Mouse (Mus musculus): Measurements from ENCODE around the gene Reep1.
A peak's percentile ranks its signal among the peaks of the same experiment; 100 is the strongest.
"Not testable (repeated sequence)": the region's sequence is repeated elsewhere in the genome, so short reads cannot be mapped to it uniquely, and the experiment has no call there.

The Reep1 gene

DNA sequence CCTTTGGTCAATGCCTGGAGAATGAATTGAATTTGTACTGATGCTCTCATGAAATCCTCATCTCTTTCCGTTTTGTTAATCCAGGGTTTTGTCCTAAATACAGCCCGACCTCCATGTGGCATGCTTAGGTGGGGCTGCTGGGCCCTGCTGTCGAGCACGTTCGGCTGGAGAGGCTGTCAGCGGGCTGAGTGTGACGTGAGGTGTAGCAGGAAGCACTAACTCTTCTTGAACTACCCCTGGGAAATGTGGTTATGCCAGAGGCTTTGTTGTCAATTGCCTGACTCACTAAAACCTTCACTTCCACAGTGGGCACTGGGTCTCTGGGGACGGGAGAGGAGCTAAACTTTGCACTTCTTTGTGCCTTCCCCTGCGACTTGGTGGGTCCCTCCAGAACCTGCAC lies 81.0 kb downstream of the Reep1 start:
- no peak for DNase-seq

- DNase-seq: no peak
Measured at GRCm38 (mm10) chr6:71791771-71792170, 84.4 kb downstream of the Reep1 start.

DNA sequence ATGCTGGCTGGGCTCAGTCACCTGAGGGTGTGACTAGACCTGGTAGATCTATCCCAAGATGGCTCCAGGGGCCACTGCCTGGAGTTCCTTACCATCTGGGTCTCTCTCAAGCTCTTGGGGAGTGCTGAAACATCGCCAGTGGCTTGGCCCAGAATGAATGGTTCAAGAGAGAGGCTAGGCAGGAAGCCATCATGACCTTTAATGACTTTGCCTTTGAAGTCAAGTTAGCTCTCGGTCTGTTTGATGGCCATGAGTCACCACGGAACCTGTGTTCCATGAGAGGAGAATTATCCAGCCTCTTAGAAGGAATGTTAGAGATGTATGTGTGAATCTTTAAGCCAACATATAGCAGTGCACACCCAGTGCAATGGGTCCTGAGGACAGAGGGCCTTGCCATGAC lies 92.0 kb downstream of the Reep1 start:
- no peak for DNase-seq

DNA sequence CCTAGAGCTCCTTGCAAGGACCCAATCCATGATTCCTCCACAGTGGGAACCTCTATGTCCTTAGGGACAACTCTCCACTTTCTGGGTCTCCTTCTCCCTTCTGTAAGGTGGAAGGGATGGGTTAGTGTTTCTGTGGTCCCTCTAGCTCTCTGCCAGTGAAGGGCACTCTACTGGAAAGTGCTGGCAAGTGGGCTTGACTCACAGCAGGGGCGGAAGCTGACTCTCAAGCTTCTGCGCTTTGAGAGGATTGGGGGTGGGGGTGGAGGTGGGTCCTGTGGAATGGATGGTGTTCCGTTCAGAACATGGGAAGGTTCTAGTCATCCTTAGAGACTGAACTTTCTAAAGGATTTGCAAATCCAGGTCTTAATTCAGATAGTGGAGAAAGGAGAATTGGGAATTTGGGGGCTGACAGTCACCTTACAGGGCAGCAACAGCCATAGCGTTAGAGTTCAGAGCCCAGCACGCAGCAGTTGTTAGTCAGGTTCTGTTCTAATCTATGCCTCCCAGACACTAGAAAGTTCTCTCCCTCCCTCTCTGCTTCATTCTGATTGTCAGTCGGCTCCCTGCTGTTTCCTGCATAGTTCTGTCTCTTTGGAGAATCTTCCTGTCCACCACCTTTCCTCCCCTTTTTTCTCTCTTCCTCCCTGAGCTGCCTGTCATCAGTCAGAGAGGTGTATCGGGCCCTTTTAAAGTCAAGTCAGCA lies 93.8 kb downstream of the Reep1 start:
- no peak for DNase-seq

DNA sequence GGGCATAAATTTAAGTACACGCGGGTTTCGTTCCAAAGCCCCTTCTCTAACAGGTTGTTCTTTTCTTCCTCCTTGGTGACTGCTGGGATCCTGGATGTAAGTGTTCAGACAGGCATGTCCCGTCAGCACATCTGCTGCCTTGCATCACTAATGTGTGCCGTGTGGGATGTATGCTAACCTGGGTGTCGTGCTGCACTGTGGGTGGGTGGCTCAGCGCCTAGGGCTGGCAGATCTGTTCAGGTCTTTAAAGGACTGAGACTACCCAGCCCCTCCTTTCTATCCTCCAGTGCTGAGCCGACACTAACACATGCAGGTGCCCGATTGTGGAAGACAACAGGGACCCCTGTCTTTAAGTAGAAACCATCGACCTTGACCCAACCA lies 94.3 kb downstream of the Reep1 start:
- peak; percentile 72 for DNase-seq

DNA sequence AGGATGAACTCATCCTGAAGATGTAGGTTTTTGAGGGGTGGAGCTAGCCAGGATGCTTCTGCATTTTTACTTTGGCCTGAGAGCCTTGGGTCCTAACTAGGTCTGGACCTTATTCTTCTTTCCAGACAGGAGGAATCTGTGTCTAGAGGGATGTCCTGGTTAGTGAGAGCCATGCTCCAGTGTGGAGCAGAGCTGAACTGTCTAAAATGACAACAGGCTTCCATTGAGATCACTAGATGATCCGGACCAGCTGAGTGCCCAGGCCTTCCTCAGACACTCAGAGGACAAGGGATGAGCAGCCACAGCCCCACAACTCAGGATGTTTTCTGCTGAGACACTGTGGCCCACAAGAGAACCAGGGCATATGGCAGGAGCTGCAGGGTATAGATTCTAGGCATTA lies 96.2 kb downstream of the Reep1 start:
- no peak for DNase-seq

DNA sequence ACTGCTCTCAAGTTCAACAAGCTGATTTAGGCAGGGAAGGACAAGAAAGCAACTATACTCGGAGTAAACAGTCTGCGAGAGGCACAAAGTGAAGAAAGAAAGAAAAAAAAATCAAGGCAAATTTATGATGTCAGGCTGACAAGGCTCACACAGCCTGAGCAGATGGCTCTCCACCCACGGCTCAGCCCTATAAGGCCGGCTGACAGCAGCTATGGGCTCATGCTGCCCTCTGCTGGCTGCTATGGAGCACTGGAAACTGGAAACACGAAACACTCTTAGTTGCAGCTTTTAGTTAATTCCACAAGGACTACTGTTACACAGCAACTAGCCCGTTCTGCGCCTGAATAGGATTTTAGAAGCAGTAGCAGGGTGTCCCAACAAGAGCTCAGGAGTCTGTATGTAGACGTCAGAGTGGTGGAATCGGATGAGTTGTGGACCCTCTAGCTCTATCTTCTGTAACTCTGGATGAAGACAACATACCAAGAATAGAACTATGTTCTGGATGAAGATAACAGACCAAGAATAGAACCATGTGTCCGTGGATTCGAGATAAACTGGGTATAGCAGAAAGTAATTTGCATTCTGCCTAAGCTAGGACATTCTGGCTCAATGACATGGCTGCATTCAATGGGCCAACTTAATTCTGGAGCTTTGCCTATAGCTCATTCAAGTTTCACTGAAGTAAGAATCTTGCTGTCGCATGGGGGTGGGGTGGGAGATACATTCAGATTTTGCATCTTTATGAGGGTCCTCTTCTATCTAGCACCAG lies 96.9 kb downstream of the Reep1 start:
- peak; percentile 81 for DNase-seq

GRCm38 (mm10) chr6:71806713-71807112 lies 99.4 kb downstream of the Reep1 start:
- no peak for DNase-seq

- DNase-seq: no peak
Measured at GRCm38 (mm10) chr6:71809890-71810289, 102.5 kb downstream of the Reep1 start.

DNA sequence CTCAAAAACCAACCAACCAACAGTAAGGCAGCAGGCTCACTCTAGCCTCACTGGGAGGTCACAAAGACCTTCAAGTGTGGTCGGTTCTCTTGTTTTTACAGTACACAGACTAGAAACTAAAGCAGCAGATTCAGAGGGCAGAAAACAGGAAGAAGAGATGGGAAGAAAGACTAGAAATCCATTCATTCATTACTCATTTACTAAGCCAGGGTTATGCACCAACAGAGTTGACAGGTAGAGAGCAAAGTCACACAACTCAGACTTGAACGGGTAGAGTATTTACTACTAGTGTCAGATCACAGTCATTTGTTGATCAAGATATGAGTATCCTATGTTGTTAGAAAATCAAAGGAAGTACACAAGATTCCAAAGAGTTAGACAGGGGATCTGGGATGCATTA lies 105.5 kb downstream of the Reep1 start:
- DNase-seq: no peak

GRCm38 (mm10) chr6:71819764-71820292 lies 112.5 kb downstream of the Reep1 start:
- DNase-seq: no peak

DNA sequence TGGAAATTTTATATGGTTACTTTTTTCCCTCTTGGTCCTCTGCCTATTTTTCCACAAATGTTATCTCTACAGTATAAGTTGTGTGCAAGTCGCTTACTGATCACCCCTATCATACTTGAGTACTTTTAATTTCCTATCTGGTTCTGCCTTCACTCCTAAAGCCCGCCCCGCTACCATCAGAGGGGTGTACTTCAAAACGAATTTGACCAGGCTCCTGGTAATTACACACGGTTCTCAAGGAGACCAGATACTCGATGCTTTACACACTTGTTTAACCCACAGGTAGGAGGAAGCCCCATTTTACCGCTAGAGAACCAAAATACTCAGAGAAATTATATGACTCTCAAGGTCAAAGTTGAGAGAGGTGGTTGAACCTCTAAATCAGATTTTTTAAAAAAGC lies 115.7 kb downstream of the Reep1 start:
- DNase-seq: no peak

- DNase-seq: peak; percentile 91
Measured at GRCm38 (mm10) chr6:71823488-71823887, 116.1 kb downstream of the Reep1 start.

- DNase-seq: no peak
Measured at GRCm38 (mm10) chr6:71823961-71824360, 116.6 kb downstream of the Reep1 start.

GRCm38 (mm10) chr6:71826869-71827268 lies 119.5 kb downstream of the Reep1 start, which contains the start of gene Mrpl35:
TSS of gene Mrpl35 (minus strand) at chr6:71826969.
- no peak for DNase-seq

DNA sequence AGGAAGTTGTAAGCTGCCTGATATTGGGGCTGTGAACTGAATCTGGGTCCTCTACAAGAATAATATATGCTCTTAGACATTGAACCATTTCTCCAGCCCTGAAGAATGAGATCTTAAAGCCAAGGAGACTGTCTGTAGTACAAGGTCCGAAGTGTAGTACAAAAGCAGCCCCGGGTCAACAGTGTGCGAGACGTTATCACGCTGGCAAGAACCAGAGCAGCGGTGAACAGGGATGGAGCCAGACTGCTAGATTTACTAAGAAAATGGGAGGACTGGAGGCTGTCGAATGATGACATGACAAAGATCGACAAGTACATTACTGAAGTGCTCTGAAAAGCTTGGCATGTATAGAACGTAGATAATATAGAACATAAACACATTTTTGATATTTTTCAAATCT lies 122.4 kb downstream of the Reep1 start:
- DNase-seq: no peak

- DNase-seq: peak; percentile 96
Measured at GRCm38 (mm10) chr6:71830690-71831580, 123.6 kb downstream of the Reep1 start, which contains the start of gene Immt. TSS of gene Immt (plus strand) at chr6:71831331.

DNA sequence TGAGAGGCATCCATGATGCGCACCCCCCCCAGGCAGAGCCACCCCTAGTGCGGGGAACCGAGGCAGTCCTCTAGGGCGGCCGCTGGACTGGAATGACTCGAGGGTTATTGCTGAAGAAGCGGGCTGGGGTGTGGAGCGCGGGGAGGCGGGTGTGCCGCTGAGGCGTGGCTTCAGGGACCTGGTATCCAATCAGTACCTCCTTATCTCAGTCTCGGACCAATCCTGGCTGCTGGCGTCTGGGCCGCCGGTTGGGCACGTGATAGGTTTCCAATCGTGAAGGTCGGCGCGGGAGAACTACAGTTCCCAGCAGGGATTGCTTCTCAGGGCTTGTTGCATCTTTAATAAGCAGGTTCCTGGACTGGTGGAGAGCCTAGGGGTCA lies 124.2 kb downstream of the Reep1 start:
- DNase-seq: peak; percentile 94

DNA sequence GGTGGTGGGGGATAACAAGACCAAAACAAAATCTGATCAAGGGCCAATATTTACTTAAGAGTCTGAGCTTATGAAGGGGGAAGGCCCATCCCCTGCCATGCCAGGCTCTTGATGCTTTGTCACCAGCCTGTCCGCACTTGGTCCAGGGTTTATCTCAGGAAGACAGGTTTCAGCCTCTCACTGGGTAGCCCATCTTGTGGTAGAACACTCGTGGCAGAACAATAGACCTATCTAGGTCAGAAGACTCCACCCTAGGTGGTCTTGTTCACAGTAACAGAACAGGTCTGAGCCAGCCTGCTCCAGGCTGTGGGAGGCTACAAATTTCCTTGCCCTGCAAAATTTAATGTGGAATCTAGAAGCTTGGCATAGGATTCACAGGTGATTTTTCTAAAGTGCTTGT lies 129.4 kb downstream of the Reep1 start:
- DNase-seq: no peak

DNA sequence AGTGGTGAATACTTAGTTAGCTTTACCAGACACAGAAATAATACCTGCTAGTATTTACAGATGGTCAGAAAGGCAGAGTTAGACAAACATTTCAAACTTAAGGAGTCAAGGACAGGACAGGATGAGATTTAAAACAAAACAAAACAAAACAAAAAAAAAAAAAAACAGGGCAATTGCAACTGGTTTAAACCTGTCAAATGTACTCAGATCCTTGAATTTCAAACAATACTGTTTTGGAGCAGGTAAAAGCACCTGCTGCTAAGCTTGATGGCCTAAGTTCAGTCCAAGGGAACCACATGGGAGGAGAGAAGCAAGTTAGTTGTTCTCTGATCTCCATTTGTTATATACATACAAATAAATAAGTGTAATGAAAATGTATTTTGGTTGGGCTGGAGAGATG lies 132.5 kb downstream of the Reep1 start:
- no peak for DNase-seq

DNA sequence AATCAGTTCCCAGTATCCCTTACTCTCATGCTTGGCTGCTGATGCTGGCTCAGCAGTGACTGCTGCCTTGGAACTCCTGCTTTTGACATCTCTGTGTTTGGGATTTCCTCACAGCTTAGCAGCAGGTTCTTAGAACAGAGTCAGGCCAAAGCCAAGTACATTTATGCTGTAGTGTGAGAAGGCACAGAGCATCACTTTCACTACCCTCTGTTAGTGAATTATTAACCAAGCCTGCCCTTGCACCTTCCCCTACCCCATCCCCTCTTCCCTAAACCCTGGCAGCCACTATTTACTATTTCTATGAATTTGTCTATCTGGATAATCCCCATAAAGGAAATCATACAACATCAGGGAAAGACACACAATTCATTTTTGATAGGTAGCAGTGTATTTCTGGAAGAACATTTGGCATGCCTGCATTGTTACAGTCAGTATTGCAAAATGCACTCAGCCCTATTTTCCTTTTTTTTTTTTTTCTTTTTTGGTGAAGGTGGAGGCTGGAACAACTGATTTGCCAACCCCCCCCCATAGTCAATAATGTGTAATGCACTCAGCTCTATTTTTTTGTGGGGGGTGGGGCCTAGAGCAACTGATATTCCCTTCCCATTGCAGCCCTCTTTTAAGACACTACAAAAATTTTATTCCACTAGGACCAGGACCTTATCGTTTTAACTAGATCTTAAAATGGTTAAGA lies 133.4 kb downstream of the Reep1 start:
- DNase-seq: no peak

- DNase-seq: not testable (repeated sequence)
Measured at GRCm38 (mm10) chr6:71846906-71847305, 139.5 kb downstream of the Reep1 start.

All from right cerebral cortex, postnatal 25 days (tissue).